Mouse (Mus musculus) large intestine, adult 2 months (tissue): ENCODE results near the gene Stap2. TPM values are rescaled to one million over a fixed set of nuclear protein-coding genes. Genes with fewer than 3 reads are reported as not detected.

ENCODE experiments used
- DNase-seq: peaks from one replicate; pipeline ENCODE4 v3.0.0-alpha.2; 2012; ENCODE audit warnings: low read depth, low spot score
- WGBS: fragments of 180-500 bp; shearing (Covaris S2); methylation state at CpG from one replicate; pipeline ENCODE4 v1.1.7; 2018; 5-methylcytosine and 5-hydroxymethylcytosine counted together
- polyA plus RNA-seq: library from polyadenylated mRNA; depleted of rRNA; stranded (reverse); fragments of >200 nt; gene quantifications from 2 replicates; pipeline ENCODE4 v1.2.3, GENCODE M21; 2012; rRNA removed

The Stap2 gene
- polyA plus RNA-seq = 174 and 242 TPM in 2 replicates

DNA sequence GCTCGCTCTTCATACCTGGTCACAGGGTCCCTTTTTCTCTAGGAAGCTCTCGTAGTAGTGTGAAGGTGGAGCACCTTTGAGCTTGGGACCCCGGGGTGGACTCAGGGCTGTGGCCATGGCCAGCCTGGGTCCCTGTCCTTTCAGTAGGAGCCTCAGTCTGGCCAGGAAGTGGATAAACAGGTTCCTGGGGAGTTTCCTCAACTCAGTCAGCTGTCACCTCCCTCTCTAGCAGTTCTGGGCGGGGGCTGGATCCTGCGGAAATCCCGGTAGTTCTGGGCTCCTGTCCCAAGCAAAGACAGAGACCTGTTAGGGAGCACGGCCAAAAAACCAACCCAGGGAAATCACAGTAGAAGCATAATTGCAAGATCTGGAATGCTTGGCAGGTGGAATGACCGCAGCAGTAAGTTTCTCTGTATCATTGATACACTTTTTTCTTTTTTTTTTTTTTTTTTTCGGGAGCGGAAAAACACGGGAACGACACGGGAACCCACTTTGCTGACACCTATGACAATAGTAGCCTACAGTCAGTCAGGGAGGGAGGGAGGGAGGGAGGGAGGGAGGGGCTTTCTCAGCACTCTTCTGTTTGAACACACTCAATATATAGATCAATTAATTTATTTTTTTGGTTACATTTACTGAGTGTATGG is at the start of gene Stap2, which contains the start of gene Mpnd:
TSS of gene Stap2 (minus strand) at position 170 of the 647 bp plus-strand sequence.
TSS of gene Mpnd (plus strand) at position 297 of the 647 bp plus-strand sequence.
- WGBS = 19% methylated on average over 13 of the region's 13 CpGs
- peak; percentile 84 for DNase-seq

GRCm38 (mm10) chr17:56054938-56055337 is 49.6 kb upstream of the Stap2 start:
- no peak for DNase-seq

GRCm38 (mm10) chr17:56051369-56051768 is 46.0 kb upstream of the Stap2 start:
- 69% methylated on average over 5 of the region's 5 CpGs for WGBS
- DNase-seq = no peak

GRCm38 (mm10) chr17:56040857-56041163 is 35.4 kb upstream of the Stap2 start:
- under 1% methylated on average over 12 of the region's 12 CpGs for WGBS
- no peak for DNase-seq

GRCm38 (mm10) chr17:56040030-56040856 is 34.9 kb upstream of the Stap2 start, which contains the start of gene Chaf1a:
Chaf1a (plus strand) TSS chr17:56040439.
- WGBS = under 1% methylated on average over 68 of the region's 68 CpGs
- DNase-seq = peak; percentile 96

- WGBS = 61% methylated on average over 4 of the region's 4 CpGs
- no peak for DNase-seq
These were observed 34.0 kb upstream of the Stap2 start for GRCm38 (mm10) chr17:56039345-56039744.

- 70% methylated on average over 8 of the region's 8 CpGs for WGBS
- DNase-seq = no peak
These were observed 33.3 kb upstream of the Stap2 start for GRCm38 (mm10) chr17:56038583-56039261.

- DNase-seq = no peak
- 31% methylated on average over 13 of the region's 13 CpGs for WGBS
These were observed 31.5 kb upstream of the Stap2 start for GRCm38 (mm10) chr17:56036901-56037287.

DNA sequence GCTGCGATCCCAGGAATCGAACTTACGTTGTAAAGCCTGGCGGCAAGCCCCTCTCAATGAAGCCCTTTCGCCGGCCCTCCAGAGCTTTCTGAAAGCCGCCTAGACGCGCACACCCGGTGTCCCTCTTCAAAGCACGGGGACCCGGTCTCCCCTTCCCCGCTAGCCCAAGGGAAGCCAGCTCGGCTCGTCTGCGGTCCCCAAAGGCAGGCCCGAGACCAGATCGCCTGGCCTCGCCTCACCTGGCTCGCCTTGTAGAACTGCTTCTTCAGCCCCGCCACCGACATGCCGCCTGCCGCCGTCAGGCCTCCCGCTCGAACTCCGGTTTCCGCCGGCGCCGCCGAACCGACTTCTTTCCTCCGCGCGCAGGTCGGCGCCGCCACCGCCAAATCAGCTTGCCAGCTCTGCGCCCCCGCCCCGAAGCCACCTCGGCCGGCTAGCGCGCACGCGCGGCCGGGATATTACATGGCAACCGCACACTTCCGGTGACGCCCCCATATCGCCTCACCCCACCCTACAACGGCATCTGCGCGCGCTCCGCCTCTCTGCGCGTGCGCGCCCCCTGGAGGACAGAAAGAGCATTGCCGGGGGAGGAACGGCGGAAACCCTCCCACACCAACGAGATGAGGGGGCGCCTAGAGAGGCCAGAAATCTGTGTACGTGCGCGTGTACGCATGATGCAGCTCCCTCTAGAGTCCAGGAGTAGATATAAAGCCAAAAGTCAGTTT is 31.0 kb upstream of the Stap2 start, which contains the start of gene Sh3gl1:
TSS of gene Sh3gl1 (minus strand) at position 460 of the 725 bp plus-strand sequence.
- DNase-seq = peak; percentile 80
- WGBS = under 1% methylated on average over 74 of the region's 74 CpGs

DNA sequence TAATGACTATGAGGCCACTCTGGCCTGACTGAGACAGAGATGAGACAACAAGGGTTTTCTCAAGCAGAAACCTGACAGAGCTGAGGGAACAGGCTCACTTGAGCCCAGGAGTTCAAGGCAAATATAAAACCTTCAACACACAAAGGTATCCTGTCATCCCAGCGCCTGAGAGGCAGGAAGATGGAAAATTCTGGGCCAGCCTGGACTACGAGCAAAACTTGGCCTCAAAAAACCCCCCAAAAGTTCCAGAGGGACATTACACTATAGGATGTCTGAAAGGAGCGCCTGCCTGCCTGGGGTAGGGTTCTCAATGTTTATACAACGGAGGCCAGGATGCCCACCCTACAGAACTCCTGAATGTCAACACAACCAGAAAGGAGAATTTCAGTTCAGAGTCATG is 29.8 kb upstream of the Stap2 start:
- 58% methylated on average over 4 of the region's 4 CpGs for WGBS
- DNase-seq = no peak

- WGBS = 76% methylated on average over 6 of the region's 6 CpGs
- no peak for DNase-seq
These were observed 29.3 kb upstream of the Stap2 start for GRCm38 (mm10) chr17:56034726-56035100.

GRCm38 (mm10) chr17:56034040-56034725 is 28.8 kb upstream of the Stap2 start:
- no peak for DNase-seq
- 67% methylated on average over 7 of the region's 7 CpGs for WGBS

DNA sequence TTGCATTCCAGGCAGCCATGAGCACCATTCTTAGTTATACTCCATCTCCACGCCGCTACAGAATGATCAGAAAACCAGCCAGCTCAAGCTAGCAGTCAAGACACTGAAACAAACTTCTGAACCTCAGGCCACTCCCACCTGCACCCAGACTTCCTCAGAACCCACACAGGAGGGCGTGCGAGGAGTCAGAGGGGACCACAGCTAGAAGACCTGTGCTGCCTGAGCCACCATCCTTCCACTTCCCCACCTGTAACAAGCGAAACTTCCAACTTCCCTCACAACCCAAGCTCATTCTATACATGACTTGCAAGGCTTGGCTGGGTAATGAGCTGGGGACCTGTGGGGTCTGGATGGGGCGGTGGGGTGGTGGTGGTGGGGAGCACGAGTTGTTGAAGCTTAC is 27.4 kb upstream of the Stap2 start:
- WGBS = 61% methylated on average over 7 of the region's 7 CpGs
- DNase-seq = no peak

- WGBS = 61% methylated on average over 6 of the region's 6 CpGs
- no peak for DNase-seq
These were observed 26.8 kb upstream of the Stap2 start for GRCm38 (mm10) chr17:56032127-56032733.

GRCm38 (mm10) chr17:56031431-56031830 is 26.0 kb upstream of the Stap2 start:
- 77% methylated on average over 7 of the region's 7 CpGs for WGBS
- DNase-seq = no peak

GRCm38 (mm10) chr17:56030919-56031318 is 25.5 kb upstream of the Stap2 start:
- no peak for DNase-seq
- WGBS = 59% methylated on average over 5 of the region's 5 CpGs

DNA sequence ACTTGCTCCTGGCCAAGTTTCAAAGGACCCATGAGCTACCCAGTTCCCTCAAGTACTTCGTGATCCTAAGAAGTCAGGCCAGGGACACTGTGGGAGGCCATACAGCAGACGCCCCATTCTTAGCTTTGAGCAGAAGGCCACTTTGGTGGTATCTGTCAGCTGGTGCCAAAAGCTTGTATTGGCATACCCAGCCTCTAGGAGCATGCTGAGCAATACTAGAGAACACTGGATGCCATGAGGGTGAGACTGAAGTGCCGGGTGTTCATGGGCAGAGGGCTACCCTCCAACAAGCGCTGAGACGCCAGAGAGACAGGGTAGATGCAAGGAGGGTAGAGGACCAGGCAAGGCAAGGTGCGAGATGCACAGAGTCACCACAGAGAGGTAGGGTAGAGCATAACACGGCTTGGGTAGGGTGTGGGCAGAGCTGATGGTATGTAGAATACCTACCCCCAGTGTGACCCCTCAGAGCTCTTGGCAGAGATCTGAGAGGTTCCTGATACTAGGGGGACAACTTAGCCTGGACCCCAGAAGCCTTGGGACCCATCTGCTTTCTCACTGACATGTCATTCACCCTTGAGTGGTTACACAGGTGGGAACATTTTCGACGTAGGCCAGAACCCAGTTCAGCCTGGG is 25.0 kb upstream of the Stap2 start:
- DNase-seq = no peak
- WGBS = 89% methylated on average over 9 of the region's 9 CpGs

- no peak for DNase-seq
- WGBS = 83% methylated on average over 5 of the region's 5 CpGs
These were observed 22.5 kb upstream of the Stap2 start for GRCm38 (mm10) chr17:56027801-56028441.
